Mouse (Mus musculus): ENCODE measurements around the gene Cbr1.

The Cbr1 gene
- long read RNA-seq, experiment 1, transcript Cbr1-201 (3 exons, 1,237 nt), result major isoform, 67 of 74 reads
- long read RNA-seq, experiment 1, partial matches to known transcripts, result 4 of 74 reads
- long read RNA-seq, experiment 1, other reads (novel, unspliced or antisense), result 1 of 74 reads
- long read RNA-seq, experiment 2, transcript Cbr1-201 (3 exons, 1,237 nt), result major isoform, 61 of 67 reads
- long read RNA-seq, experiment 2, partial matches to known transcripts, result 3 of 67 reads
- long read RNA-seq, experiment 2, other reads (novel, unspliced or antisense), result 2 of 67 reads

DNA sequence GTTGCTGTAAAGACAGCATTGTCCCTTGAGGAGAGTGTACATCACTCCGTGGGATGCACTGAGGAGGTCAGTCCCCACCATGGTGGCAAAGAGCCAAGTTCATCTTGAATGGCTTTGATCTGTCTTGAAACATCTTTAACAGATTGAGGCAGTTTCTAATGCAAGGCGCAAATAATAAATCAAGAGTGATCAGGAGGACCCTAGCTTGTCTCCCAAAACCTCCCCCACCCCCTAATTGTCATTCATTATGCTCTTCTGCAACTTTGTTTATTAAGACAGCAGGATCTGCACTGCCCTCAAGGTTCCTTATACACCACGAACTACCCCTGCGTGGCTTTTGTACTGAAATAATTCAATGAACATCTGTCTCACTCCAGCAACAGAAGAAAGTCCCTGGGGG, at the start of gene Cbr1:
Gene Cbr1 (plus strand): TSS at position 301 of the 400 bp plus-strand sequence.
- intact Hi-C loops (cut with DNase I), result no loop called here

DNA sequence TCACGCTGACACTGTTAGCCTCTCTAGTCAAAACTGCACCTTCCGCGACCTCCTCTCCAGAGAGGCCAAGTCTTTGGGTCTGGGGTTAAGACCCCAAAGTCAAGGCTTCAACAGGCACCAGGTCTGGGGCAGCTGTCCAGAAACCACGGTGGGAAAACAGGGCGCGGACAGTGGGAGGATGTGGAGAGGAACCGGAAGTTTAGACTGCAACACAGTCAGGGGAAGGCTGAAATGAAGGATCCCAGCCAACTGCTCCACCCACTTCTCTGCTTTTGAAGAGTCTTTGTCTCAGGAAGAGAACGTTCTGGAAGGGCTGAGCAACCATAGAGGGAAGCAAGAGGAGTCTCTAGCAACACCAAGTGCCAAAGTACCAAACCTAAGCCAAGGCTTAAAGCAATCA, 48.0 kb upstream of the Cbr1 start:
- intact Hi-C loops (cut with DNase I), result no loop called here

DNA sequence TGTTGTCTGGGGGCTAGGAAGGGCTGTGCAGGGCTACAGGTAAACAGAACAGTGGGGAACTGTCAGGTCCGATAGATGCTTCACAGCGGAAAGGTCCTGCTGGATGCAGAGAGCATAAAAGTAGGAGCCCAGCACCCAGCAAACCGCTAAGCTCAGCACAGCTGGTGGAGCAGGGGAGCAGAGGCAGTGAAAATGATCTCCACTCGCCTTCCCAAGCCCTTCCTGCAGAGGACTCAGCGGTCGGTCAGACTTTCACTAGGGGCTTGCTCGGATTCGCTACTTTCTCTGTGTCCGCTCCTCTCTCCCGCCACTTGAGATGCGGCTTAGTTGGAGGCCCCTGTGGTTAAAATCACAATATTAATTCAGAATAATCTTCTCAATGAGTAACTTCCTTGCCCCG, 47.2 kb upstream of the Cbr1 start:
- intact Hi-C loops (cut with DNase I), result no loop called here

DNA sequence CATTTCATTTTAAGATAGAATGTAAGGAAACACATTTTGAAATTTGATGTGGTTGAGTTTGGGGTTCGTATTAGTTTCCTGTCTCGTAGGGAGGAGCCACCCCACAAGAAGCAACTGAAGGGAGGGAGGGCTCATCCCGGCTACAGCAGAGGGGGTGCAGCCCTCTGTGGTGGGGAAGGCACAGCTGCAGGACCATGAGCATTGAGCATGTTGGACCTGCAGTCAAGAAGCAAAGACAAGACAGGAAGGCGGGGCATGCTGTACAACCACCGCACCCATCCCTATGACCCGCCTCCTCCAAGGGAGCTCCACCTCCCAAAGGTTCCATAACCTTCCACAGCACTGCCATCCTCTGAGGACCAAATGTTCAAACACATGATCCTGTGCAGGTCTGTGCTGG, 33.3 kb upstream of the Cbr1 start:
- intact Hi-C loops (cut with DNase I), result no loop called here

DNA sequence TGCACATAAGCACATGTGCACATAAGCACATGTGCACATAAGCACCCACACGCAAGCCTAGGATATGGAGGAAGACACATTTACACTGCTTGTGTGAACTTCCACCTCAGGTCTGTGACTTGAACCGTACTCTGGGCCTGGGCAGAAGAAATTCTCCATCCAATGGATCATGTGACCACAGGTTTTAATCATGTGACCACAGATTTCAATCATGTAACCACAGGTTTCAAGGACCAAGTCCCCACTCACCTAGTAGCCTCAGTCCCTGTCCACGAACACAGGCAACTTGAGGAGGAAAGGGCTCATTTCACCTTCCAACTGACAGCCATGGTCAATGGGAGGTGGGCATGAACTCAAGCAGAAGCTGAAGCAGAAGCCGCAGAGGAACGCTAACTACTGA, 32.2 kb upstream of the Cbr1 start:
- intact Hi-C loops (cut with DNase I), result no loop called here

DNA sequence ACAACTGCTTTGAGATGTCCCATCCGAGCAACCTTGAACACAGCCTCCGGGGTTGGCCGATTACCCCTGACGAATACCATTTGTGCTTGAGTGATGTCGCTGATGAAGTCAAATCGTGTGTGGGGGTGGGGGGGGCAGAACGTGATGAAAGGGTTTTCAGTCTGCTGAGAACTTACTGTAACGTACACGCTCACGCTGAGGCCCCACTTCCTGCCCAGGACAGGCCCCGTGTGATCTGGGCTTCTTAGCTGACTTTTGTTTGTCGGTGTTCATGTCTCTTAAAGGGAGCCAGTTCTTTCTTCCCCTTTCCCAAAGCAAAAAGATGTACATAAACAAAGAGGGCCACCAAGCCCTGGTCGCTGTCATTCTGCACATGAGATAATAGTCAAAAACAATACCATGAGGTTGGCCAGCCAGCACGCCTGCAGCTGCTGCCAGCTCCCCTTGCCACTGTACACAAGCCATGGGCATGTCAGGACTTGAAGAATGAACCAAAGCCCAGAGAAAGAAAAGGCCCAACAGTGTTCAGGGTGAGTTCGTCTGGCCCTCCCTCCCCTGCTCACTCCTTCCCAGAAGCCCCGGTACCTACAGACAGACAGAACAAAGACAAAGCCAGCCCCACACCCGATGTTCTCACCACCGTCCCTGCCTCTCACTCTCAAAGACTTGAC, 31.0 kb upstream of the Cbr1 start:
- intact Hi-C loops (cut with DNase I), result no loop called here

DNA sequence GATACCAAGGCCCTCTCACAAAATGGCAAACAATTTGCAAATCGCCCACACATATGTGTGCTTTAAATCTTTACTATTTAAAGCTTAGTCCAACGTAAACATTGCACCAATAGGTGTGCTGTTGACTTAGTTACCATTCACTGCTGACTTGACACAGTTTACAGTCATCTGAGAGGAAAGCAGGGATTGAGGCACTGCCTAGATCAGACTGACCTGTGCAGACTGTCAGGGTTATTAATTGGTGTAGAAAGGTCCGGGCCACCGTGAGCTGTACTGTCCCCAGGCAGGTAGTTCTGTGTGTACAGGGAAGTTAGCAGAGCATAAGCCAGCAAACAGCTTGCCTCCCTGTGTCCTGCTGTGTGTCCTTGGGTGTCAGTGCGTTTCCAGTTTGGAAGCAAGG, 30.1 kb upstream of the Cbr1 start:
- intact Hi-C loops (cut with DNase I), result no loop called here

DNA sequence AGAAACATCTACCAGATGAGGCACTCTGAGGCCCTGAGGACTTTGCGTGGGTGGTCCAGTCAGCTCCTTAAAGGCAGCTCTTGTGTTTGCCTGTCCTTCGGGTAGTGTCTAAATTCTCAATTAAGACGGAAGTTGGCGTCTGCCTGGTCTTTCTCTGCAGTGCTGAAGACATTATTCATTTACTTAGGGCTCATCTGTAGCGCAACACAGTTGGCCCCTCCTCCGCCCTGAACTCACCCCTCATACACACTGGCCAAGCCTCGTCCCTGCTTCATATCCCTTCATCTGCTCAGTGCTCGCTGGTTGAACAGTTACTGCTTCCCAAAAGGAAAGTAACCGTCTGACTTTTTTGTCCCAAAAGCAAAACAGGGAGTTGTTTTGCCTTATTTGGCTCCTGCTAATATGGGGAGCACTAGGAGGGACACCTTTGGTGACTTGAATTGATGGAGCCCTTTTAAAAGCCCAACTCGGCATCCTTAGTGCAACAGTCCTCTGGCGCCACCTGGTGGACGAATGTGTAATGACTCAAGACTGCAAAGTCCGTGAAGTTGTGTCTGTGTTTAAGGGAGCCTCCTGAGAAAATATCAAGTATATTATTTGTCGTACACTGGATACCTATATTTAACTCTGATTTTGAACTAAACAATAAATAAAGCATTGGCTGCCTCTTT, 29.1 kb upstream of the Cbr1 start:
- intact Hi-C loops (cut with DNase I), result no loop called here

DNA sequence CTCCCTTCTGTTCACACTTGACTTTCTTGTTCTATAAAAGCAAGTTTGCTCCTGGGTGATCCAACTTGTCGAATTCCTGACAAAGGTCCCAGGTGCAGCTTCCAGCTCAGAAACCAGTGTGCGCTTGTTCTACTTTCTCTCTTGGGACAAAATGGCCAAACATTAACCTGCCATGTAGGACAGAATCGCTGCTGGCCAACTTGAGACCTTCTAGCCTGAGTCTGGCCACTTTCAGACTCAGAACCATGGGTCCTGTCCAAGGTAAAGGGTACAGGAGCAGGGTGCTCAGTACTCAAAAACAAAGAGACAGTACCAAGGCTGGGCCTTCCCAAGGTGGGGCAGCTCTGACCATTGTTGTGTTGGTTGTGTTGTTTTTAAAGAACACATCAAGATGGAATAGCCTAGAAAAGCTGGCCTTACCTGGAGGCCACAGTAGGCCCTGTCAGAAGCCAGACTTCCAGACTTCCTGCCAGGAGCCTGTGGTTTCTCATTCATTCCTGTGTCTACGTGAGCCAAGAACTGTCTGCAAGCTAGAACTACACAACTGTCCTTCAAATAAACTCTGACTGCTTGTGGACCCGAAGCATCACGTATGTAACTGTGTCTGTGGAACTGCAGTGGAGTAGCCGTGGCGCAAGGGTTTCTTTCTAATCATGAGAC, 27.2 kb upstream of the Cbr1 start:
- intact Hi-C loops (cut with DNase I), result no loop called here

DNA sequence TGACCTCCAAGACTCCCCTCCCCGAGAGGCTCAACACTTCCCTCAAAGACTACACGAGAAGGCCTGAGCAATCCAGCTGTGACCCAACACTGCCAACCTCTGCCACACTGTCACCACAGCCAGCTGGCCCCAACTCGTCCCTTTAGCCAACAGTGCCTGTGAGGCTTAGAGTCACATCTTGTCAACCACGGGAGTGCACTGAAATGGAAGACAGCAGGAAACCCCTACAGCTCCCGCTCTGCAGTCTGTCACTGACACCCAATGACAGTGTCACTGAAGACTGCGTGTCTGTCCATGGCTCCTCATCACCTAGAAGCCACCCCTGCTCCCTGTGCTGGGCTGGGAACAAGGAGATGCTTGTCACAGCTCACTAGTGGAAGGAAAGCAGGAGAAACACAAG, 24.5 kb upstream of the Cbr1 start:
- intact Hi-C loops (cut with DNase I), result no loop called here

DNA sequence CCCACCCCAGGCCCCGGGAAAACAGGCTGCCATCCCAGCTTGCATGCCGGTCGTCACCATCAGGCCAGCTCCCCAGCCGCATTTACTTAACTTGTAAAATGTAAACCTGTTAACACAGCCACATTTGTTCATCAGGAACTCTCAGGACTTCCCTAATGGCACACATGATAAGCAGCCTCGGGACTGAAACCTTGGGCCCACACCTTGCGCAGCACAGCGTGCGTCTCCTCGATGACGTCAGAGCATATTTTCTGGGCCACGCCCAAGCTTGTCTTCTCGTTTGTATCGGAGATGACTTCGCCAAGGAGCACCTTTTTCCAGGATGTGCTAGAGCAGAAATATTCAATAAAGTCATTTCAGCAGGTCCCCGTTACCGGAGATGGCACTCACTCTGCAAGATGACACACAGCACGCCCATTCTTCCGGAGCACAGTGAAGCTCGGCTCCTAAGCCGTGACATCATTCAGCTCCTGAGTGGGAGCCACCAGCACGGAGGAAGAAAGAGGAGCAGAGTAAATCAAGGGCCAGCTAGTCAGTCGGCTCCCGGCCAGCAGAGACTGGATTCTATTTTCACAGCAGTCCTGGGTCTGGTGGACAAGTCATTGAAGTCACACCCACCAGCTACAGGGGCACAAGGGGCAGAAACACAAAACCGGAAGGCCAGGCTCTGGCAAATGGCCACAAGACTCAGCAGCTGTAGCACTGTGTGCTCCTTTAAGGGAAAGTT, 20.5 kb upstream of the Cbr1 start:
- intact Hi-C loops (cut with DNase I), result no loop called here

DNA sequence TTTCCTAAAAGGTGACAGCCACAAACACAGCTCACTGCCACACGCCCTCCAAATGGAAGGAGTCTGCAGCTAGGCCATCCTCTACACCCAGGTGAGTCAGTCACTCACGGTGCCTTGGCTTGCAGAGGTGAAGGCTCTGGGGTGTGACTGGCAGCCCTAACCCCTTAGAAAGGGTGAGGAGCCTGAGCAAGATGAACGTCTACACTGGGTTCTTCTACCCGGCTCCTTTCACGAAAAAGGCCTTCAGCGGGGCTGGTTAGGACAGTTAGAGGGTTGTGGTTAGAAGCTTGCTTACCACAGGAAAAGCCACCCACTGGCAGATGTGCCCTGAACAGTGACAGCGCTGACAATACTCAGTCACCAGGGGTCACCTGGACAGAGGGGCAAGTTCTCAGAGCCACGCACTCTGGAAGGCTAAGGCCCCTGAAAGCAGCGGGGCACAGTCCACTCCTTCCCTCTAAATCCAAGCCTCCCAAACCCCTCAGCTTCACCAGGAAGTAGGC, 19.9 kb upstream of the Cbr1 start:
- intact Hi-C loops (cut with DNase I), result no loop called here

DNA sequence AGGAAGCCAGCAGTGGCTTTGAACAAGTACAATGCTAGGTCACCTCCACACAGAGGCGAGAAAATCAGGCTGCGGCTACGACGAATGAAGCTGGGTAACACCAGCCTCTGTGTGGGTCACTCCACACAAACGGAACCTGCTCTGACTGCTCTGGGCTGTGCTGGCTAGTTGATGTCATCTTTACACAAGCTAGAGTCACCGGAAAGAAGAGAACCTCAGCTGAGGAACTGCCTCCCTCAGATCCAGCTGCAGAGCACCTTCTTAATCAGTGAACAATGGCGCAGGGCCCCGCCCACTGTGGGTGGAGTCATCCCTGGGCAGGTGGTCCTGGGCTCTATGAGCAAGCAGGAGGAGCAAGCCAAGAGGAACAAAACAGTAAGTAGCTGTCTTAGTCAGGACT, 19.3 kb upstream of the Cbr1 start:
- intact Hi-C loops (cut with DNase I), result no loop called here

DNA sequence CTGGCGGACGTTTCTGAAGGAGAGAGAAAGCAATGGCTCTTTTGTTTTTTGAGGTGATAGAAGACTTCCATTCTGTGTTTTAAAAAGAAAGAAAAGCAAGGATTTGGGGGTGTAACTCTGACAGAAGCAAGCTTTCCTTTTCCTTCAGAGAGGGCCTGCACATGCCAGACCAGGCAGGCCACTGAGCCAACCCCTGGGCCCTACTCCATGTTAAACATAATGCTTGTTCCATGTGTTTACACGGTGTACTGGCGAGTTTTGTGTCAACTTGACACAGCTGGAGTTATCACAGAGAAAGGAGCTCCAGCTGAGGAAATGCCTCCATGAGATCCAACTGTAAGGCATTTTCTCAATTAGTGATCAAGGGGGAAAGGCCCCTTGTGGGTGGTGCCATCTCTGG, 17.4 kb upstream of the Cbr1 start:
- intact Hi-C loops (cut with DNase I), result no loop called here

DNA sequence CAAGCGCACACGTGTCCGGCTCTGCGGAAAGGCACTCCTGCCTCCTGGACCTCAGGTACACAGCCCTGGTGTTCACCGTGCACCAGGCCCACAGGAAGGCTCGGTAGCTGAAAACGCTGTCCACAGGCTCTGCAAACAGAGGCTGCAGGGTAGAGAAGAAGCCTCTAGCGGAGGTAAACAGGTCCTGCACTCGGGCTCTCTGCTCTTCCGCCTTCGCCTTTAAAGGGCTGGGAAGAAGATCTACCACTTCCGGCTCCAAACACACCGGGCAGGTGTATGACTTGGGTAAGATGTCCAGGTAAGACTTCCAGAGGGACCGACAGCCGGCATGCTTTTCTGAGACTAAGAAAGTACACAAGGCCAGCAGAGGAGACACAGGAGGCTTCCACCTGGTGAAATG, 14.7 kb upstream of the Cbr1 start:
- intact Hi-C loops (cut with DNase I), result no loop called here

DNA sequence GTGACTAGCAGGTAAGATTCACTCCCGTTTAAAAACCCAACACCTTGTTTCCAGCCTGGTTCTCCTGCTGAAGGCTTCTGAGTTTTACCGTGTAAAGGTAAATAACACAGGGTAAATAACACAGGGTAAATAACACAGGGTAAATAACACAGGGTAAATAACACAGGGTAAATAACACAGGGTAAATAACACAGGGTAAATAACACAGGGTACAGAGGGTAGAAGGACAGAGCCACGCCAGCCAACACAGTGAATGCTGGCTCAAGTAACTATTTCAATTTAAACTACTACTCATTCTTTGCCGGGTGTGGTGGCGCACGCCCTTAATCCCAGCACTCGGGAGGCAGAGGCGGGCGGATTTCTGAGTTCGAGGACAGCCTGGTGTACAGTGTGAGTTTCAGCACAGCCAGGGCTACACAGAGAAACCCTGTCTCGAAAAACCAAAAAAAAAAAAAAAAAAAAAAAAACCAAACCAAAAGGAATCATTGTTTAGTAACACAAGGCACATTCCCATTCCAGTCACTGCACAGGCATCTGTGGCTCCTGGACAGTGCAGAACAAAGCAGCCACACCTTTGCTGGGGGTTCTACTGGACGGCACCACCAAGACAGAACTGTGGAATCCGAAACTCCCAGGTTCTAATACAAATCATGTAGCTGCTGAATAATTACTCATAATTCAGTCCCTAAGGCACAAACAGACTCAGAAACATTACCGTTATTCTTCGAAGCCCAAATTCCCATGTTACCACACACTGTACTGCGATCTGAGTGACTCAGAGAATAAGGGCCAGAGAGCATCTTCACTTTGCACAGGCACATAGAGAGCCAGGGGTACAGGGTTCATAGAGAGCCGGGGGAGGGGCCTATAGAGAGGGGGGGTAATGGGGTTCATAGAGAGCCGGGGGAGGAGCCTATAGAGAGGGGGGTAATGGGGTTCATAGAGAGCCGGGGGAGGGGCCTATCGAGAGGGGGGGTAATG, 13.9 kb upstream of the Cbr1 start:
- intact Hi-C loops (cut with DNase I), result no loop called here

DNA sequence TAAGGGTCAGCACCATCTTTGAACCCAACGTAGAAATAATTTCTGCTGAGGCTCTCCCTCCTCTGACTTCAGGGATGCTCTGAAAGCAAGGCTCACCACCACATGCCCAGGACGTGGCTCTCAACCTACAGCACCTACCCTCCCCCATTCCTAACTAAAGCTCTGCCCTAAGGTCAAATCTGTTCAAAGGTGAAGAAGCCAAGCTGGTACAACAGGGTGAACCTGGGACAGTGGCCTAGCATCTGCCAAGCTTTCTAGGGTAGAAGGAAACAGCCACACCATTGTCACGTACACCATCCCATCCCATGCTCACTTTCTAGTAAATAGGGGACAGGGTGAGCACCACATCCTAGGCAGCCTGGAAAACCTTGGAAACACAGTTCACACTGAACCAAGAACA, 12.9 kb upstream of the Cbr1 start:
- intact Hi-C loops (cut with DNase I), result no loop called here

DNA sequence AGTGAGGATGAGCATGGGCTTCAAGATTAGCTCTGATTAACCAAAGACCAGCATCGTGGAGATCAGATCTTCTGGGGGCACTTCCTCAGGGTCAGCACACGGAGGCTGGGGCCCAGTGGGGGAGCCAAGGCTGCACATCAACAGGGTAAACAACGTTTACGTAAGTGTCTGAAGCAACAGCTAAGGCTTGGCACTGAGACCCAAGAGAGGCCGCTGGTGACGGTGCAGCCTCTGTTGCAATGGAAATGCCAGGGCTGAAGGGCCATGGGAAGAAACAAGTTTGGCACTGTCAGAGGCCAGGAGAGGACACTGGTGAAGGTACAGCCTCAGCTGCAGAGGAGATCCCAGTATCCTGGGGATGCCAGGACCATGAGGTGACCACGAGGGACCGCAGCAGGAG, 12.2 kb upstream of the Cbr1 start:
- intact Hi-C loops (cut with DNase I), result no loop called here

DNA sequence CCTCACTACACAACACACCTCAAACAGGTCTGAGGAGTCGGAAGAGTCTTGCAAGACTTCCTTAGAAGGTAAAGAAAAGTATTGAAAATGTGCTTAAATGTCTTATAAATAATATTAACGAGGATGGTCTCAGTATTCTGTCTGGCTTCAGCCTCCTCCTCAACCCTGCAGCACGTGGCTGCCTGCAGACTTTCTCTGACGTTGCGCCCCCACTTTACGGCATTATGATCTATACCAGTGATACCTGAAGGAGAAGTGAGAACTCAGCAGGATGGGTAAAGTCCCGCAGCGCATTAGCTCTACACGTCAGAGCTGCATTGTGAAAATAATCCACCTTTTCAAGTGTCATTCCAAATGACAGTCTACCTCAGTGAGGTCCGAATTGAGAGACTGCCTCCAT, 11.2 kb upstream of the Cbr1 start:
- intact Hi-C loops (cut with DNase I), result no loop called here

DNA sequence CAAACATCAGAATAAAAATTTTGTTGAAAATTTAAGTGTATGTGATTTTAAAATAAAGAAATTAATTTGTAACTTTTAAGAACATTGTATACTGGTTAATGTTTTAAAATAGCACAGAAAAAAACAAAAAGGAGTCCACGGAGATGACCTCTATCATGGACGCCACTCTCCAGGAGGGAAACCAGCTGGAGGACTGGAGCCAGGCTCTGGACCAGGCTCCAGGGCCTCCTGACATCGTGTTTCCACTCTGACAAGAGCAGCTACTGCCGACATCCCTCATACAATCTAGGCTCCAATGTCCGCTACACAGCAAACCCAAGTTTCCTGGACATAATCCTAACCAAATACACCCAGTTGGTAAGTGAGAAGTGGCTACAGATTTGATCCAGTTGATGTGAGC, 9.9 kb upstream of the Cbr1 start:
- intact Hi-C loops (cut with DNase I), result no loop called here

Measured in adrenal gland (tissue).